Mouse (Mus musculus) forebrain, embryonic 13.5 days (tissue): Measurements from ENCODE around the gene Slc6a19. TPM values are rescaled to one million over a fixed set of nuclear protein-coding genes. Genes with fewer than 3 reads are reported as not detected.
A peak's percentile ranks its signal among the peaks of the same experiment; 100 is the strongest.

Experiments used
- ATAC-seq: fragments of 200-750 bp; cut with Nextera tagmentation; 2 replicates; pipeline ENCODE4 v1.8.0; 2017
- H3K27ac ChIP-seq: fragments of 300-500 bp; sonication (generic); 2 replicates; pipeline ENCODE4 v1.5.1; 2015; ENCODE audit warnings: inconsistent platforms, mild to moderate bottlenecking, moderate library complexity
- H3K27me3 ChIP-seq: fragments of 300-500 bp; sonication (generic); 2 replicates; pipeline ENCODE4 v1.6.1; 2015; ENCODE audit warnings: mild to moderate bottlenecking, inconsistent platforms
- H3K36me3 ChIP-seq: fragments of 300-500 bp; sonication (generic); 2 replicates; pipeline ENCODE4 v1.6.1; 2015; ENCODE audit warnings: mild to moderate bottlenecking, inconsistent platforms; ENCODE audit not compliant: poor library complexity, severe bottlenecking
- H3K4me1 ChIP-seq: fragments of 300-500 bp; sonication (generic); 2 replicates; pipeline ENCODE4 v1.6.1; 2015; ENCODE audit warnings: inconsistent platforms
- H3K4me2 ChIP-seq: fragments of 300-500 bp; sonication (generic); 2 replicates; pipeline ENCODE4 v1.6.1; 2015; ENCODE audit warnings: inconsistent platforms, mild to moderate bottlenecking, moderate library complexity
- H3K4me3 ChIP-seq: fragments of 300-500 bp; sonication (generic); 2 replicates; pipeline ENCODE4 v1.5.1; 2015; ENCODE audit warnings: mild to moderate bottlenecking, inconsistent platforms
- H3K9ac ChIP-seq: fragments of 300-500 bp; sonication (generic); 2 replicates; pipeline ENCODE4 v1.6.1; 2015; ENCODE audit warnings: mild to moderate bottlenecking, inconsistent platforms
- H3K9me3 ChIP-seq: fragments of 300-500 bp; sonication (generic); replicated peaks from 2 replicates; pipeline ENCODE4 v1.6.1; 2016; ENCODE audit warnings: inconsistent platforms
- WGBS: fragments of 180-500 bp; shearing (Covaris S2); methylation state at CpG from one replicate; pipeline ENCODE4 v1.1.7; 2015; 5-methylcytosine and 5-hydroxymethylcytosine counted together
- polyA plus RNA-seq: library from polyadenylated mRNA; unstranded; fragments of >200 nt; fragmentation: Nextera tagmentation; extraction: Ambion mirVana; gene quantifications from 2 replicates; pipeline ENCODE4 v1.2.1, GENCODE M21; 2015

Gene Slc6a19
- polyA plus RNA-seq, 1 experiment from 2014 or later = 0.19 TPM

- H3K9ac ChIP-seq = no peak overlapping the region
- 80% methylated on average over 3 of the region's 3 CpGs for WGBS
- no peak for ATAC-seq
Observed at GRCm38 (mm10) chr13:73653266-73653665, 51.4 kb downstream of the Slc6a19 start.

GRCm38 (mm10) chr13:73646397-73647087, 58.1 kb downstream of the Slc6a19 start:
- 0 out of 2 replicates have a peak, but pooled peaks have one; percentile 53 for ATAC-seq
- Histone ChIP-seq H3K4me3 (no peak overlapping the region), H3K4me1 (no peaks in the 10 kb centered on the region), H3K9ac (no peak overlapping the region), H3K27me3 (no peaks in the 10 kb centered on the region), H3K36me3 (peaks cover 29% of the 10 kb centered on the region; the same call in 1 of the 2 replicates), H3K4me2 (no peak overlapping the region), H3K27ac (no peak overlapping the region), H3K9me3 (no peaks in the 10 kb centered on the region)
- 38% methylated on average over 6 of the region's 6 CpGs for WGBS

More at GRCm38 (mm10) chr13:73653266-73653665, 51.4 kb downstream of the Slc6a19 start:
- H3K4me1 ChIP-seq = no peaks in the 10 kb centered on the region
- no peaks in the 10 kb centered on the region for H3K27me3 ChIP-seq
- H3K4me3 ChIP-seq = no peak overlapping the region
- no peak overlapping the region for H3K4me2 ChIP-seq
- H3K27ac ChIP-seq = no peak overlapping the region
- peaks cover 10% of the 10 kb centered on the region; the same call in 1 of the 2 replicates for H3K36me3 ChIP-seq
- H3K9me3 ChIP-seq = no peaks in the 10 kb centered on the region

GRCm38 (mm10) chr13:73641296-73641695, 63.4 kb downstream of the Slc6a19 start:
- Histone ChIP-seq H3K27me3 (no peaks in the 10 kb centered on the region), H3K9me3 (no peaks in the 10 kb centered on the region), H3K4me2 (no peak overlapping the region), H3K36me3 (peaks cover 14% of the 10 kb centered on the region; the same call in 1 of the 2 replicates), H3K9ac (no peak overlapping the region), H3K4me1 (no peaks in the 10 kb centered on the region), H3K4me3 (no peak overlapping the region), H3K27ac (no peak overlapping the region)
- WGBS = 94% methylated on average over 4 of the region's 4 CpGs
- no peak for ATAC-seq

- H3K9ac ChIP-seq = no peak overlapping the region
- no peak overlapping the region for H3K4me3 ChIP-seq
- WGBS = 87% methylated on average over 5 of the region's 6 CpGs
- H3K4me1 ChIP-seq = no peaks in the 10 kb centered on the region
- peaks cover 30% of the 10 kb centered on the region for H3K36me3 ChIP-seq
- no peak for ATAC-seq
- H3K27me3 ChIP-seq = no peaks in the 10 kb centered on the region
- no peaks in the 10 kb centered on the region for H3K9me3 ChIP-seq
- no peak overlapping the region for H3K27ac ChIP-seq
- no peak overlapping the region for H3K4me2 ChIP-seq
Observed at GRCm38 (mm10) chr13:73637826-73638225, 66.8 kb downstream of the Slc6a19 start.

- Histone ChIP-seq H3K4me3 (no peak overlapping the region), H3K9ac (no peak overlapping the region), H3K36me3 (peaks cover 24% of the 10 kb centered on the region), H3K27me3 (no peaks in the 10 kb centered on the region), H3K27ac (no peak overlapping the region), H3K4me1 (peaks cover 30% of the 10 kb centered on the region), H3K4me2 (no peak overlapping the region), H3K9me3 (no peaks in the 10 kb centered on the region)
- ATAC-seq = no peak
- WGBS = 98% methylated on average over 3 of the region's 3 CpGs
Observed at GRCm38 (mm10) chr13:73631837-73632236, 72.8 kb downstream of the Slc6a19 start.

Other genes with a start within 250 kb of the Slc6a19 start
- gene Lpcat1, start 237.7 kb downstream of the Slc6a19 start, polyA plus RNA-seq = 48.5 and 52.3 TPM in 2 replicates
- 0.04 and 0.11 TPM in 2 replicates for gene Slc6a3, start 168.1 kb downstream of the Slc6a19 start, polyA plus RNA-seq
- gene Clptm1l, start 100.9 kb downstream of the Slc6a19 start, polyA plus RNA-seq = 93.1 and 103 TPM in 2 replicates
- 5.6 and 5.9 TPM in 2 replicates for gene Tert, start 78.0 kb downstream of the Slc6a19 start, polyA plus RNA-seq
- gene Slc6a18, start 26.8 kb downstream of the Slc6a19 start, polyA plus RNA-seq = not detected in 2 replicates
- gene Slc12a7, start 28.2 kb upstream of the Slc6a19 start, polyA plus RNA-seq = 20.1 and 26.4 TPM in 2 replicates
- gene Nkd2, start 142.8 kb upstream of the Slc6a19 start, polyA plus RNA-seq = 3.4 and 4.8 TPM in 2 replicates
- 30.8 and 33.8 TPM in 2 replicates for gene Trip13, start 232.9 kb upstream of the Slc6a19 start, polyA plus RNA-seq
- gene Brd9, start 232.9 kb upstream of the Slc6a19 start, polyA plus RNA-seq = 87.9 and 89.7 TPM in 2 replicates